Comparison of ENCODE assay signal across 8 mouse cellular contexts in genomic region chr17:86329273-86330075, GRCm38 (mm10).
DNase-seq lines count a peak whose midpoint lies in the region; ATAC-seq lines count a peak whose summit lies in the region.

No protein-coding gene starts in this region.

- intact Hi-C loops in heart, postnatal 36 days (cut with DNase I), result no loop called here

- H3K4me2 ChIP-seq in heart, embryonic 14.5 days (ENCODE audit: low read length), result peak overlapping the region; percentile 46

- no peak overlapping the region for H3K4me3 ChIP-seq in heart, embryonic 14.5 days (ENCODE audit: control insufficient read depth in 1 of 2, insufficient read depth in 1 of 2, low read depth in 1 of 2, low read length in 2 of 2)

- ATAC-seq in heart, embryonic 14.5 days (ENCODE audit: insufficient number of reproducible peaks, insufficient read depth, low FRiP score, low read depth), result no peak
- ATAC-seq in inflammation-experienced regulatory T-cells, adult 6 months, result peak; percentile 58

- H3K4me1 ChIP-seq in heart, embryonic 14.5 days (ENCODE audit: control insufficient read depth in 2 of 2, insufficient read depth in 2 of 2, low read length in 2 of 2), result peaks cover 51 to 52% of the 10 kb centered on the region in 2 experiments

- no peaks in the 10 kb centered on the region for H3K36me3 ChIP-seq in heart, embryonic 14.5 days (ENCODE audit: control insufficient read depth, insufficient read depth, low read length)

- 22% methylated on average over 16 of the region's 16 CpGs for WGBS in heart, embryonic 14.5 days

- no peaks in the 10 kb centered on the region for H3K27me3 ChIP-seq in heart, embryonic 14.5 days (ENCODE audit: control insufficient read depth, insufficient read depth, low read length)

- H3K9me3 ChIP-seq in heart, embryonic 14.5 days (ENCODE audit: control insufficient read depth, low read length), result no peaks in the 10 kb centered on the region

- peak overlapping the region; percentile 22; the same call in 1 of the 2 replicates for H3K9ac ChIP-seq in heart, embryonic 14.5 days (ENCODE audit: low read length)

- H3K27ac ChIP-seq in heart, embryonic 14.5 days (replicated peaks in 1 of 2; ENCODE audit: control insufficient read depth in 1 of 2, insufficient read depth in 1 of 2, low read depth in 2 of 2, low read length in 2 of 2), result peak overlapping the region; percentile 1 to 53; a peak in 1 of 4 replicates

- DNase-seq in heart, postnatal 36 days, result no peak
- DNase-seq in embryo, embryonic 9.5 days (ENCODE audit: extremely low spot score), result peak; percentile 29
- peak; percentile 32 for DNase-seq in neural tube, embryonic 10.5 days (ENCODE audit: extremely low spot score, low spot score)
- no peak for DNase-seq in layer of hippocampus, adult 8-10 months (ENCODE audit: low spot score in 2 of 2)
- no peak for DNase-seq in layer of hippocampus, adult 11-12 months (ENCODE audit: low spot score)
- DNase-seq in adrenal gland, adult (ENCODE audit: inconsistent age in 2 of 2, low spot score in 1 of 2), result no peak

Comparison
In these comparisons a context has a peak if more than half of its experiments do, and no peak if none do; other contexts are left out.
1. DNase-seq: peak in embryo, embryonic 9.5 days (single experiment) and neural tube, embryonic 10.5 days (single experiment); none in heart, postnatal 36 days (0 of 2), layer of hippocampus, adult 8-10 months (0 of 2), layer of hippocampus, adult 11-12 months (single experiment) and adrenal gland, adult (0 of 2).